Mouse (Mus musculus): Measurements from ENCODE around the gene 1700028J19Rik. TPM values are rescaled to one million over a fixed set of nuclear protein-coding genes. Genes with fewer than 3 reads are reported as not detected.
"Not testable (repeated sequence)": the region's sequence is repeated elsewhere in the genome, so short reads cannot be mapped to it uniquely, and the experiment has no call there.

1700028J19Rik gene
- polyA plus RNA-seq, 1 experiment from 2014 or later = 1.1 TPM

GRCm38 (mm10) chr7:44241163-44241562, 5.3 kb downstream of the 1700028J19Rik start:
- H3K27ac ChIP-seq (ENCODE audit: low read depth, low read length) = no peak overlapping the region
- H3K27me3 ChIP-seq (ENCODE audit: control insufficient read depth, insufficient read depth, low read length) = no peaks in the 10 kb centered on the region
- H3K9ac ChIP-seq (ENCODE audit: low read length) = no peak overlapping the region
- H3K4me1 ChIP-seq (ENCODE audit: control insufficient read depth, insufficient read depth, low read length) = peaks cover 3% of the 10 kb centered on the region
- no peak for ATAC-seq (ENCODE audit: insufficient read depth, low FRiP score, low TSS enrichment)
- no peak for DNase-seq (ENCODE audit: low spot score)
- H3K4me3 ChIP-seq (ENCODE audit: low read depth, low read length) = no peak overlapping the region
- H3K9me3 ChIP-seq (ENCODE audit: control insufficient read depth, low read length) = no peaks in the 10 kb centered on the region
- 86% methylated on average over 2 of the region's 2 CpGs for WGBS
- H3K36me3 ChIP-seq (ENCODE audit: control insufficient read depth, insufficient read depth, low read length) = no peaks in the 10 kb centered on the region
- no peak overlapping the region for H3K4me2 ChIP-seq (ENCODE audit: low read depth)

GRCm38 (mm10) chr7:44240712-44241111, 5.8 kb downstream of the 1700028J19Rik start:
- H3K27ac ChIP-seq (ENCODE audit: low read depth, low read length) = no peak overlapping the region
- 58% methylated on average over 1 of the region's 1 CpGs for WGBS
- no peak for ATAC-seq (ENCODE audit: insufficient read depth, low FRiP score, low TSS enrichment)
- H3K27me3 ChIP-seq (ENCODE audit: control insufficient read depth, insufficient read depth, low read length) = no peaks in the 10 kb centered on the region
- H3K4me3 ChIP-seq (ENCODE audit: low read depth, low read length) = no peak overlapping the region
- H3K36me3 ChIP-seq (ENCODE audit: control insufficient read depth, insufficient read depth, low read length) = no peaks in the 10 kb centered on the region
- no peak for DNase-seq (ENCODE audit: low spot score)
- no peak overlapping the region for H3K9ac ChIP-seq (ENCODE audit: low read length)
- no peaks in the 10 kb centered on the region for H3K9me3 ChIP-seq (ENCODE audit: control insufficient read depth, low read length)
- no peak overlapping the region for H3K4me2 ChIP-seq (ENCODE audit: low read depth)
- peaks cover 3% of the 10 kb centered on the region for H3K4me1 ChIP-seq (ENCODE audit: control insufficient read depth, insufficient read depth, low read length)

GRCm38 (mm10) chr7:44239913-44240312, 6.6 kb downstream of the 1700028J19Rik start:
- H3K27me3 ChIP-seq (ENCODE audit: control insufficient read depth, insufficient read depth, low read length) = no peaks in the 10 kb centered on the region
- no peak overlapping the region for H3K27ac ChIP-seq (ENCODE audit: low read depth, low read length)
- no peak overlapping the region for H3K9ac ChIP-seq (ENCODE audit: low read length)
- H3K4me3 ChIP-seq (ENCODE audit: low read depth, low read length) = no peak overlapping the region
- H3K36me3 ChIP-seq (ENCODE audit: control insufficient read depth, insufficient read depth, low read length) = no peaks in the 10 kb centered on the region
- H3K4me2 ChIP-seq (ENCODE audit: low read depth) = no peak overlapping the region
- H3K4me1 ChIP-seq (ENCODE audit: control insufficient read depth, insufficient read depth, low read length) = no peaks in the 10 kb centered on the region
- H3K9me3 ChIP-seq (ENCODE audit: control insufficient read depth, low read length) = no peaks in the 10 kb centered on the region
- WGBS = 55% methylated on average over 2 of the region's 2 CpGs
- DNase-seq (ENCODE audit: low spot score) = no peak
- ATAC-seq (ENCODE audit: insufficient read depth, low FRiP score, low TSS enrichment) = no peak

GRCm38 (mm10) chr7:44235909-44236308, 10.6 kb downstream of the 1700028J19Rik start, which contains the start of gene Gm36864:
Gene Gm36864 (plus strand): TSS chr7:44236177.
- Histone ChIP-seq H3K4me2 (ENCODE audit: low read depth) (no peak within 1 kb of the TSS), H3K36me3 (ENCODE audit: control insufficient read depth, insufficient read depth, low read length) (no peaks in the 10 kb centered on the region), H3K9ac (ENCODE audit: low read length) (no peak within 1 kb of the TSS), H3K4me3 (ENCODE audit: low read depth, low read length) (no peak within 1 kb of the TSS), H3K4me1 (ENCODE audit: control insufficient read depth, insufficient read depth, low read length) (no peaks in the 10 kb centered on the region), H3K27ac (ENCODE audit: low read depth, low read length) (no peak within 1 kb of the TSS), H3K9me3 (ENCODE audit: control insufficient read depth, low read length) (no peaks in the 10 kb centered on the region), H3K27me3 (ENCODE audit: control insufficient read depth, insufficient read depth, low read length) (no peaks in the 10 kb centered on the region)
- 88% methylated on average over 3 of the region's 3 CpGs for WGBS
- DNase-seq (ENCODE audit: low spot score) (no peak), ATAC-seq (ENCODE audit: insufficient read depth, low FRiP score, low TSS enrichment) (no peak)

- H3K36me3 ChIP-seq (ENCODE audit: control insufficient read depth, insufficient read depth, low read length) = no peaks in the 10 kb centered on the region
- H3K4me1 ChIP-seq (ENCODE audit: control insufficient read depth, insufficient read depth, low read length) = no peaks in the 10 kb centered on the region
- WGBS = 50% methylated on average over 1 of the region's 1 CpGs
- no peak for ATAC-seq (ENCODE audit: insufficient read depth, low FRiP score, low TSS enrichment)
- no peaks in the 10 kb centered on the region for H3K27me3 ChIP-seq (ENCODE audit: control insufficient read depth, insufficient read depth, low read length)
- H3K4me3 ChIP-seq (ENCODE audit: low read depth, low read length) = no peak within 1 kb of the TSS
- no peak within 1 kb of the TSS for H3K9ac ChIP-seq (ENCODE audit: low read length)
- no peak for DNase-seq (ENCODE audit: low spot score)
- no peak within 1 kb of the TSS for H3K27ac ChIP-seq (ENCODE audit: low read depth, low read length)
- no peak within 1 kb of the TSS for H3K4me2 ChIP-seq (ENCODE audit: low read depth)
- H3K9me3 ChIP-seq (ENCODE audit: control insufficient read depth, low read length) = no peaks in the 10 kb centered on the region
Measured at GRCm38 (mm10) chr7:44225076-44225475, 21.4 kb downstream of the 1700028J19Rik start, which contains the start of gene Klk1. Gene Klk1 (plus strand): TSS chr7:44225360.

- H3K4me2 ChIP-seq (ENCODE audit: low read depth); H3K4me1 ChIP-seq (ENCODE audit: control insufficient read depth, insufficient read depth, low read length); DNase-seq (ENCODE audit: low spot score); H3K36me3 ChIP-seq (ENCODE audit: control insufficient read depth, insufficient read depth, low read length); H3K27me3 ChIP-seq (ENCODE audit: control insufficient read depth, insufficient read depth, low read length); H3K4me3 ChIP-seq (ENCODE audit: low read depth, low read length); H3K9ac ChIP-seq (ENCODE audit: low read length); H3K9me3 ChIP-seq (ENCODE audit: control insufficient read depth, low read length); ATAC-seq (ENCODE audit: insufficient read depth, low FRiP score, low TSS enrichment); H3K27ac ChIP-seq (ENCODE audit: low read depth, low read length): not testable (repeated sequence)
- 82% methylated on average over 6 of the region's 6 CpGs for WGBS
Measured at GRCm38 (mm10) chr7:44222335-44222734, 24.2 kb downstream of the 1700028J19Rik start.

- not testable (repeated sequence) for H3K27ac ChIP-seq (ENCODE audit: low read depth, low read length); H3K9me3 ChIP-seq (ENCODE audit: control insufficient read depth, low read length); DNase-seq (ENCODE audit: low spot score); H3K27me3 ChIP-seq (ENCODE audit: control insufficient read depth, insufficient read depth, low read length); H3K36me3 ChIP-seq (ENCODE audit: control insufficient read depth, insufficient read depth, low read length); ATAC-seq (ENCODE audit: insufficient read depth, low FRiP score, low TSS enrichment); H3K4me2 ChIP-seq (ENCODE audit: low read depth); H3K9ac ChIP-seq (ENCODE audit: low read length); H3K4me3 ChIP-seq (ENCODE audit: low read depth, low read length); H3K4me1 ChIP-seq (ENCODE audit: control insufficient read depth, insufficient read depth, low read length)
- WGBS = 75% methylated on average over 8 of the region's 10 CpGs
Measured at GRCm38 (mm10) chr7:44221601-44222000, 24.9 kb downstream of the 1700028J19Rik start.

- H3K27ac ChIP-seq (ENCODE audit: low read depth, low read length) = no peak within 1 kb of the TSS
- no peak for DNase-seq (ENCODE audit: low spot score)
- WGBS = 79% methylated on average over 1 of the region's 1 CpGs
- no peak within 1 kb of the TSS for H3K9ac ChIP-seq (ENCODE audit: low read length)
- no peak for ATAC-seq (ENCODE audit: insufficient read depth, low FRiP score, low TSS enrichment)
- no peaks in the 10 kb centered on the region for H3K36me3 ChIP-seq (ENCODE audit: control insufficient read depth, insufficient read depth, low read length)
- H3K4me2 ChIP-seq (ENCODE audit: low read depth) = no peak within 1 kb of the TSS
- H3K27me3 ChIP-seq (ENCODE audit: control insufficient read depth, insufficient read depth, low read length) = no peaks in the 10 kb centered on the region
- H3K9me3 ChIP-seq (ENCODE audit: control insufficient read depth, low read length) = no peaks in the 10 kb centered on the region
- H3K4me1 ChIP-seq (ENCODE audit: control insufficient read depth, insufficient read depth, low read length) = no peaks in the 10 kb centered on the region
- H3K4me3 ChIP-seq (ENCODE audit: low read depth, low read length) = no peak within 1 kb of the TSS
Measured at GRCm38 (mm10) chr7:44215645-44216044, 30.9 kb downstream of the 1700028J19Rik start, which contains the start of gene Klk1b5. Gene Klk1b5 (plus strand): TSS chr7:44215945.

- Histone ChIP-seq H3K27ac (ENCODE audit: low read depth, low read length) (no peak overlapping the region), H3K4me1 (ENCODE audit: control insufficient read depth, insufficient read depth, low read length) (no peaks in the 10 kb centered on the region), H3K27me3 (ENCODE audit: control insufficient read depth, insufficient read depth, low read length) (no peaks in the 10 kb centered on the region), H3K4me2 (ENCODE audit: low read depth) (no peak overlapping the region), H3K4me3 (ENCODE audit: low read depth, low read length) (no peak overlapping the region), H3K9me3 (ENCODE audit: control insufficient read depth, low read length) (no peaks in the 10 kb centered on the region), H3K9ac (ENCODE audit: low read length) (no peak overlapping the region), H3K36me3 (ENCODE audit: control insufficient read depth, insufficient read depth, low read length) (no peaks in the 10 kb centered on the region)
- ATAC-seq (ENCODE audit: insufficient read depth, low FRiP score, low TSS enrichment) (no peak), DNase-seq (ENCODE audit: low spot score) (no peak)
- 86% methylated on average over 3 of the region's 3 CpGs for WGBS
Measured at GRCm38 (mm10) chr7:44208307-44208706, 38.2 kb downstream of the 1700028J19Rik start.

All from neural tube, embryonic 11.5 days (tissue).